Comparison of ENCODE assay signal across 20 mouse cellular contexts in genomic region chr7:35342498-35342897, GRCm38 (mm10). TPM values are rescaled to one million over a fixed set of nuclear protein-coding genes. Genes with fewer than 3 reads are reported as not detected.
DNase-seq lines count a peak whose midpoint lies in the region; ATAC-seq and TF ChIP-seq lines count a peak whose summit lies in the region.
"Had no signal": no experiment of that assay in that cellular context is flagged by ENCODE, and none has a peak within 500 bp of the region (broad histone marks: within the 10 kb centered on the region; RNA-seq: fewer than 3 reads in every experiment).

No protein-coding gene starts in this region.

- no peak for ATAC-seq in kidney, embryonic 14.5 days (ENCODE audit: low FRiP score, low TSS enrichment)
- no peak for ATAC-seq in activated CD4-positive, CD25-positive, alpha-beta regulatory T cell, adult 4 months
- ATAC-seq: forebrain, embryonic 15.5 days; midbrain, embryonic 13.5 days had no signal

- no peak for DNase-seq in kidney, adult 2 months
- peak; percentile 17 for DNase-seq in right cerebral cortex, adult 18-20 months
- DNase-seq in right cerebral cortex, postnatal 4 days, result no peak
- DNase-seq in right cerebral cortex, postnatal 25 days, result peak; percentile 23
- DNase-seq in c-Kit-positive CD71-positive TER-119-positive erythroid progenitor cells, embryonic 14.5 days (ENCODE audit: low spot score), result no peak
- DNase-seq: B cell, adult 2 months; cerebellum, adult 9-11 months; kidney, adult 11 months; kidney, postnatal 10 days; lung, postnatal 10 days; thymus, adult 18-20 months; thymus, postnatal 4 days had no signal

- WGBS in kidney, adult 2 months, result 59% methylated on average over 4 of the region's 4 CpGs
- 62% methylated on average over 4 of the region's 4 CpGs for WGBS in kidney, embryonic 14.5 days

- no peak for TF ChIP-seq POLR2A in kidney, adult 2 months (IDR thresholded peaks at IDR 0.05; ENCODE audit: low read depth, low read length)

- no peak overlapping the region for H3K4me2 ChIP-seq in kidney, embryonic 14.5 days (replicated peaks; ENCODE audit: low read depth, low read length)
- H3K4me2 ChIP-seq: forebrain, embryonic 15.5 days; heart, embryonic 11.5 days; hindbrain, embryonic 13.5 days; liver, embryonic 15.5 days; midbrain, embryonic 13.5 days; neural tube, embryonic 12.5 days had no signal

- H3K9ac ChIP-seq in kidney, embryonic 14.5 days (ENCODE audit: low read depth, low read length), result no peak overlapping the region
- H3K9ac ChIP-seq: forebrain, embryonic 15.5 days; hindbrain, embryonic 13.5 days; liver, embryonic 15.5 days; midbrain, embryonic 13.5 days; neural tube, embryonic 12.5 days had no signal

- no peak for TF ChIP-seq CTCF in kidney, adult 2 months (conservative IDR thresholded peaks at IDR 0.05; ENCODE audit: insufficient read depth, insufficient read length, low read depth, low read length)

- H3K4me1 ChIP-seq in kidney, adult 2 months (ENCODE audit: control insufficient read depth, insufficient read depth, low read length), result no peaks in the 10 kb centered on the region; the same call in 1 of the 2 replicates
- H3K4me1 ChIP-seq in kidney, embryonic 14.5 days (ENCODE audit: control insufficient read depth, insufficient read depth, low read length), result no peaks in the 10 kb centered on the region; the same call in 1 of the 2 replicates
- H3K4me1 ChIP-seq: forebrain, embryonic 15.5 days; hindbrain, embryonic 13.5 days had no signal

- H3K9me3 ChIP-seq in kidney, embryonic 14.5 days (ENCODE audit: control insufficient read depth, low read length), result no peaks in the 10 kb centered on the region
- H3K9me3 ChIP-seq: forebrain, embryonic 15.5 days; hindbrain, embryonic 13.5 days; liver, embryonic 15.5 days; midbrain, embryonic 13.5 days; neural tube, embryonic 12.5 days had no signal

- H3K36me3 ChIP-seq in kidney, adult 2 months (ENCODE audit: control insufficient read depth, insufficient read depth, low read length), result no peaks in the 10 kb centered on the region
- no peaks in the 10 kb centered on the region for H3K36me3 ChIP-seq in kidney, embryonic 14.5 days (ENCODE audit: control insufficient read depth, insufficient read depth, low read length)
- H3K36me3 ChIP-seq: forebrain, embryonic 15.5 days; hindbrain, embryonic 13.5 days; liver, embryonic 15.5 days; midbrain, embryonic 13.5 days; neural tube, embryonic 12.5 days had no signal

- no peak overlapping the region for H3K4me3 ChIP-seq in kidney, adult 2 months (ENCODE audit: insufficient read depth, low read depth, low read length)
- no peak overlapping the region for H3K4me3 ChIP-seq in kidney, embryonic 14.5 days (ENCODE audit: low read length)
- H3K4me3 ChIP-seq: forebrain, embryonic 15.5 days; hindbrain, embryonic 13.5 days; liver, embryonic 15.5 days; midbrain, embryonic 13.5 days; neural tube, embryonic 12.5 days had no signal

- H3K27ac ChIP-seq in kidney, adult 2 months (ENCODE audit: insufficient read depth, low read depth, low read length), result 0 out of 2 replicates have a peak overlapping the region, but pooled peaks have one; percentile 13
- H3K27ac ChIP-seq in kidney, embryonic 14.5 days (ENCODE audit: low read depth, low read length), result no peak overlapping the region
- H3K27ac ChIP-seq: forebrain, embryonic 15.5 days; hindbrain, embryonic 13.5 days; liver, embryonic 15.5 days; midbrain, embryonic 13.5 days; neural tube, embryonic 12.5 days had no signal

- H3K27me3 ChIP-seq in kidney, adult 2 months (replicated peaks; ENCODE audit: control insufficient read depth, insufficient read depth, low read length), result no peaks in the 10 kb centered on the region
- no peaks in the 10 kb centered on the region for H3K27me3 ChIP-seq in kidney, embryonic 14.5 days (ENCODE audit: control insufficient read depth, insufficient read depth, low read length)
- H3K27me3 ChIP-seq: forebrain, embryonic 15.5 days; hindbrain, embryonic 13.5 days; midbrain, embryonic 13.5 days; neural tube, embryonic 12.5 days had no signal

RNA-seq across cellular contexts. Expression of gene Rhpn2, which starts 8.5 kb away (rescaled TPM):
- 7.5 and 8.7 TPM in 2 replicates for polyA plus RNA-seq in kidney, adult 2 months (2012; rRNA removed)
- 10.2 and 15.7 TPM in 2 replicates for polyA plus RNA-seq in kidney, embryonic 14.5 days (2014; fragmentation: Nextera tagmentation; extraction: Ambion mirVana)
- under 1 TPM; 0.29 to 0.36 TPM for polyA plus RNA-seq in activated CD4-positive, CD25-positive, alpha-beta regulatory T cell, adult 4 months (2017; shearing (Covaris generic))

RNA-seq across cellular contexts. Expression of gene Gpatch1, which starts 24.3 kb away (rescaled TPM):
- 4.2 and 5.3 TPM in 2 replicates for polyA plus RNA-seq in kidney, adult 2 months (2012; rRNA removed)
- polyA plus RNA-seq in kidney, embryonic 14.5 days (2014; fragmentation: Nextera tagmentation; extraction: Ambion mirVana), result 13.7 and 20.5 TPM in 2 replicates
- polyA plus RNA-seq in activated CD4-positive, CD25-positive, alpha-beta regulatory T cell, adult 4 months (2017; shearing (Covaris generic)), result 10 to 100 TPM; 20.9 to 25.5 TPM

RNA-seq across cellular contexts. Expression of gene Faap24, which starts 54.1 kb away (rescaled TPM):
- polyA plus RNA-seq in kidney, adult 2 months (2012; rRNA removed), result 4.3 and 4.8 TPM in 2 replicates
- 14.5 and 18.0 TPM in 2 replicates for polyA plus RNA-seq in kidney, embryonic 14.5 days (2014; fragmentation: Nextera tagmentation; extraction: Ambion mirVana)
- 10 to 100 TPM; 28.4 to 33.7 TPM for polyA plus RNA-seq in activated CD4-positive, CD25-positive, alpha-beta regulatory T cell, adult 4 months (2017; shearing (Covaris generic))

RNA-seq across cellular contexts. Expression of gene Cep89, which starts 54.3 kb away (rescaled TPM):
- 24.4 and 29.5 TPM in 2 replicates for polyA plus RNA-seq in kidney, adult 2 months (2012; rRNA removed)
- polyA plus RNA-seq in kidney, embryonic 14.5 days (2014; fragmentation: Nextera tagmentation; extraction: Ambion mirVana), result 40.2 and 59.9 TPM in 2 replicates
- 10 to 100 TPM; 11.8 to 15.1 TPM for polyA plus RNA-seq in activated CD4-positive, CD25-positive, alpha-beta regulatory T cell, adult 4 months (2017; shearing (Covaris generic))

Comparison
In these comparisons a context has a peak if more than half of its experiments do, and no peak if none do; other contexts are left out.
1. DNase-seq: peak in right cerebral cortex, adult 18-20 months (single experiment) and right cerebral cortex, postnatal 25 days (single experiment); none in kidney, adult 2 months (single experiment), right cerebral cortex, postnatal 4 days (single experiment) and c-Kit-positive CD71-positive TER-119-positive erythroid progenitor cells, embryonic 14.5 days (single experiment).